Mouse (Mus musculus): ENCODE data around the gene Nmnat1. TPM values are rescaled to one million over a fixed set of nuclear protein-coding genes. Genes with fewer than 3 reads are reported as not detected.

Nmnat1 gene
- polyA plus RNA-seq, 1 experiment from 2014 or later, result 8.6 TPM

GRCm38 (mm10) chr4:149512072-149512471, 27.1 kb upstream of the Nmnat1 start:
- Histone ChIP-seq H3K4me2 (no peak overlapping the region), H3K4me1 (no peaks in the 10 kb centered on the region), H3K9ac (no peak overlapping the region), H3K27me3 (no peaks in the 10 kb centered on the region), H3K9me3 (no peaks in the 10 kb centered on the region), H3K4me3 (no peak overlapping the region), H3K36me3 (no peaks in the 10 kb centered on the region), H3K27ac (no peak overlapping the region; the same call in 1 of the 2 replicates)
- no peak for ATAC-seq (ENCODE audit: insufficient number of reproducible peaks, low FRiP score, low TSS enrichment, low read depth)
- 74% methylated on average over 7 of the region's 7 CpGs for WGBS

- Histone ChIP-seq H3K4me3 (no peak overlapping the region), H3K4me2 (no peak overlapping the region), H3K27ac (no peak overlapping the region), H3K9me3 (no peaks in the 10 kb centered on the region), H3K9ac (no peak overlapping the region), H3K27me3 (no peaks in the 10 kb centered on the region), H3K4me1 (no peaks in the 10 kb centered on the region), H3K36me3 (no peaks in the 10 kb centered on the region)
- no peak for ATAC-seq (ENCODE audit: insufficient number of reproducible peaks, low FRiP score, low TSS enrichment, low read depth)
- 41% methylated on average over 6 of the region's 6 CpGs for WGBS
Measured at GRCm38 (mm10) chr4:149511221-149511646, 26.2 kb upstream of the Nmnat1 start.

- H3K27me3 ChIP-seq, result no peaks in the 10 kb centered on the region
- H3K4me3 ChIP-seq, result no peak overlapping the region
- H3K9ac ChIP-seq, result no peak overlapping the region
- H3K4me1 ChIP-seq, result peaks cover 5% of the 10 kb centered on the region; the same call in 1 of the 2 replicates
- H3K36me3 ChIP-seq, result peaks cover 13% of the 10 kb centered on the region
- no peak overlapping the region for H3K4me2 ChIP-seq
- ATAC-seq (ENCODE audit: insufficient number of reproducible peaks, low FRiP score, low TSS enrichment, low read depth), result no peak
- WGBS, result 67% methylated on average over 3 of the region's 3 CpGs
- H3K9me3 ChIP-seq, result no peaks in the 10 kb centered on the region
- no peak overlapping the region for H3K27ac ChIP-seq
Measured at GRCm38 (mm10) chr4:149506904-149507303, 21.9 kb upstream of the Nmnat1 start.

- Histone ChIP-seq H3K4me1 (peaks cover 5% of the 10 kb centered on the region; the same call in 1 of the 2 replicates), H3K36me3 (peaks cover 25% of the 10 kb centered on the region), H3K27me3 (no peaks in the 10 kb centered on the region), H3K9ac (no peak overlapping the region), H3K4me3 (no peak overlapping the region), H3K9me3 (no peaks in the 10 kb centered on the region), H3K27ac (no peak overlapping the region), H3K4me2 (no peak overlapping the region)
- ATAC-seq (ENCODE audit: insufficient number of reproducible peaks, low FRiP score, low TSS enrichment, low read depth), result no peak
- 43% methylated on average over 15 of the region's 15 CpGs for whole genome bisulfite sequencing
Measured at GRCm38 (mm10) chr4:149505261-149505967, 20.4 kb upstream of the Nmnat1 start.

GRCm38 (mm10) chr4:149504858-149505257, 19.9 kb upstream of the Nmnat1 start:
- peak overlapping the region; percentile 74 for H3K27ac ChIP-seq
- no peaks in the 10 kb centered on the region for H3K27me3 ChIP-seq
- WGBS, result 30% methylated on average over 3 of the region's 3 CpGs
- H3K36me3 ChIP-seq, result peaks cover 30% of the 10 kb centered on the region
- H3K4me1 ChIP-seq, result peaks cover 5% of the 10 kb centered on the region; the same call in 1 of the 2 replicates
- H3K4me2 ChIP-seq, result no peak overlapping the region
- H3K9me3 ChIP-seq, result no peaks in the 10 kb centered on the region
- ATAC-seq (ENCODE audit: insufficient number of reproducible peaks, low FRiP score, low TSS enrichment, low read depth), result no peak
- no peak overlapping the region for H3K4me3 ChIP-seq
- no peak overlapping the region for H3K9ac ChIP-seq

GRCm38 (mm10) chr4:149504363-149504762, 19.4 kb upstream of the Nmnat1 start:
- no peak overlapping the region for H3K4me2 ChIP-seq
- H3K27ac ChIP-seq, result peak overlapping the region; percentile 74
- no peaks in the 10 kb centered on the region for H3K9me3 ChIP-seq
- 52% methylated on average over 5 of the region's 5 CpGs for WGBS
- no peak for ATAC-seq (ENCODE audit: insufficient number of reproducible peaks, low FRiP score, low TSS enrichment, low read depth)
- peaks cover 34% of the 10 kb centered on the region for H3K36me3 ChIP-seq
- no peaks in the 10 kb centered on the region for H3K27me3 ChIP-seq
- H3K9ac ChIP-seq, result no peak overlapping the region
- H3K4me3 ChIP-seq, result no peak overlapping the region
- H3K4me1 ChIP-seq, result peaks cover 5% of the 10 kb centered on the region; the same call in 1 of the 2 replicates

- Histone ChIP-seq H3K4me1 (peaks cover 3% of the 10 kb centered on the region), H3K36me3 (peaks cover 65% of the 10 kb centered on the region), H3K9ac (no peak overlapping the region), H3K27ac (no peak overlapping the region), H3K9me3 (no peaks in the 10 kb centered on the region), H3K4me2 (no peak overlapping the region), H3K4me3 (no peak overlapping the region), H3K27me3 (no peaks in the 10 kb centered on the region)
- WGBS, result 89% methylated on average over 5 of the region's 5 CpGs
- no peak for ATAC-seq (ENCODE audit: insufficient number of reproducible peaks, low FRiP score, low TSS enrichment, low read depth)
Measured at GRCm38 (mm10) chr4:149499790-149500189, 14.8 kb upstream of the Nmnat1 start.

GRCm38 (mm10) chr4:149498901-149499300, 13.9 kb upstream of the Nmnat1 start:
- H3K27ac ChIP-seq, result no peak overlapping the region
- no peak overlapping the region for H3K9ac ChIP-seq
- WGBS, result 90% methylated on average over 8 of the region's 8 CpGs
- H3K4me3 ChIP-seq, result no peak overlapping the region
- ATAC-seq (ENCODE audit: insufficient number of reproducible peaks, low FRiP score, low TSS enrichment, low read depth), result no peak
- no peaks in the 10 kb centered on the region for H3K9me3 ChIP-seq
- no peaks in the 10 kb centered on the region for H3K27me3 ChIP-seq
- no peak overlapping the region for H3K4me2 ChIP-seq
- peaks cover 74% of the 10 kb centered on the region for H3K36me3 ChIP-seq
- no peaks in the 10 kb centered on the region; the same call in 1 of the 2 replicates for H3K4me1 ChIP-seq

GRCm38 (mm10) chr4:149496612-149497011, 11.6 kb upstream of the Nmnat1 start:
- Histone ChIP-seq H3K9ac (no peak overlapping the region), H3K27me3 (no peaks in the 10 kb centered on the region), H3K4me3 (no peak overlapping the region), H3K4me2 (no peak overlapping the region), H3K27ac (0 out of 2 replicates have a peak overlapping the region, but pooled peaks have one; percentile 3), H3K9me3 (no peaks in the 10 kb centered on the region), H3K36me3 (peaks cover 75% of the 10 kb centered on the region), H3K4me1 (no peaks in the 10 kb centered on the region; the same call in 1 of the 2 replicates)
- no peak for ATAC-seq (ENCODE audit: insufficient number of reproducible peaks, low FRiP score, low TSS enrichment, low read depth)
- 54% methylated on average over 2 of the region's 2 CpGs for WGBS

- H3K27ac ChIP-seq, result no peak overlapping the region
- no peak overlapping the region for H3K9ac ChIP-seq
- no peak overlapping the region for H3K4me2 ChIP-seq
- H3K4me1 ChIP-seq, result peaks cover 12% of the 10 kb centered on the region
- no peaks in the 10 kb centered on the region for H3K27me3 ChIP-seq
- no peaks in the 10 kb centered on the region for H3K9me3 ChIP-seq
- H3K4me3 ChIP-seq, result no peak overlapping the region
- ATAC-seq (ENCODE audit: insufficient number of reproducible peaks, low FRiP score, low TSS enrichment, low read depth), result no peak
- 93% methylated on average over 3 of the region's 3 CpGs for WGBS
- H3K36me3 ChIP-seq, result peaks cover 80% of the 10 kb centered on the region
Measured at GRCm38 (mm10) chr4:149491151-149491550, 6.1 kb upstream of the Nmnat1 start.

GRCm38 (mm10) chr4:149489415-149490240, 4.6 kb upstream of the Nmnat1 start:
- H3K36me3 ChIP-seq, result peaks cover 67% of the 10 kb centered on the region
- no peak for ATAC-seq (ENCODE audit: insufficient number of reproducible peaks, low FRiP score, low TSS enrichment, low read depth)
- no peak overlapping the region for H3K4me3 ChIP-seq
- H3K9me3 ChIP-seq, result no peaks in the 10 kb centered on the region
- H3K9ac ChIP-seq, result no peak overlapping the region
- H3K4me2 ChIP-seq, result no peak overlapping the region
- no peak overlapping the region for H3K27ac ChIP-seq
- no peaks in the 10 kb centered on the region for H3K27me3 ChIP-seq
- H3K4me1 ChIP-seq, result peaks cover 14% of the 10 kb centered on the region
- WGBS, result 94% methylated on average over 14 of the region's 14 CpGs

GRCm38 (mm10) chr4:149487729-149488128, 2.7 kb upstream of the Nmnat1 start:
- H3K27ac ChIP-seq, result no peak overlapping the region
- peaks cover 50% of the 10 kb centered on the region for H3K36me3 ChIP-seq
- H3K9me3 ChIP-seq, result no peaks in the 10 kb centered on the region
- H3K4me2 ChIP-seq, result no peak overlapping the region
- 86% methylated on average over 12 of the region's 12 CpGs for WGBS
- H3K4me1 ChIP-seq, result peaks cover 21% of the 10 kb centered on the region
- no peak for ATAC-seq (ENCODE audit: insufficient number of reproducible peaks, low FRiP score, low TSS enrichment, low read depth)
- no peak overlapping the region for H3K4me3 ChIP-seq
- no peaks in the 10 kb centered on the region for H3K27me3 ChIP-seq
- no peak overlapping the region for H3K9ac ChIP-seq
